Mouse (Mus musculus): ENCODE results near the gene Sap18b. TPM values are rescaled to one million over a fixed set of nuclear protein-coding genes. Genes with fewer than 3 reads are reported as not detected.

Gene Sap18b
- polyA plus RNA-seq, 1 experiment from 2014 or later, result 394 TPM

DNA sequence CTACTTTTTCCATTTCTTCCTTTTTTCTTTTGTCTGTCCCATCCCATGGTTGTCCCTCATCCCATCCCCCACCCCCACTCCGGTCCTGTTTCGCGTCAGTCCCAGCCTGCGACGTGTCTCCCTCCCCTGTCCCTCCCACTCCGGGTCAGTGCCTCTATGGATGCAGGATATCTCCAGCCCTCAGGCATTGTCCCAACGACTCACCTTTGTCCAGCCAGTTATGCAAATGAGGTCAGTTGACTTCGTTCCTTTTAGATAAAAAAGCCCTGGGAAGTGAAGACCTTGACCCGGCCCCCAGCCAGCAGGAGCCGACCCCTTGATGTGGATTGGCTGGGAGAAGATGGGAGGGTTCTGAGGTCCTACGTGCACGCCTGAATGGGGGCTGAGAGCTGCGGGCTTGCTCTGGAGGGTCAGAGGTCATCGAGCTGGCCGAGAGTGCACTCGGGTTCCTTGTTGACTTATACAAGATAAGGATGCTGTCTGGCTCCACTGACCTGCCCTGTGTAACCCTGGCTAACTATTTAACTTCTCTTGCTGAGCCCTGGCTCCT, 8.4 kb downstream of the Sap18b start:
- peak; percentile 82 for DNase-seq (ENCODE audit: low spot score)
- no peaks in the 10 kb centered on the region for H3K27me3 ChIP-seq (ENCODE audit: low read depth, poor library complexity, severe bottlenecking)
- H3K27ac ChIP-seq (replicated peaks), result peak overlapping the region; percentile 78
- under 1% methylated on average over 16 of the region's 16 CpGs for WGBS
- H3K9me3 ChIP-seq (replicated peaks), result no peaks in the 10 kb centered on the region
- H3K4me3 ChIP-seq, result peak overlapping the region; percentile 53
- peaks cover 13% of the 10 kb centered on the region for H3K36me3 ChIP-seq
- H3K4me1 ChIP-seq, result peaks cover 22% of the 10 kb centered on the region

DNA sequence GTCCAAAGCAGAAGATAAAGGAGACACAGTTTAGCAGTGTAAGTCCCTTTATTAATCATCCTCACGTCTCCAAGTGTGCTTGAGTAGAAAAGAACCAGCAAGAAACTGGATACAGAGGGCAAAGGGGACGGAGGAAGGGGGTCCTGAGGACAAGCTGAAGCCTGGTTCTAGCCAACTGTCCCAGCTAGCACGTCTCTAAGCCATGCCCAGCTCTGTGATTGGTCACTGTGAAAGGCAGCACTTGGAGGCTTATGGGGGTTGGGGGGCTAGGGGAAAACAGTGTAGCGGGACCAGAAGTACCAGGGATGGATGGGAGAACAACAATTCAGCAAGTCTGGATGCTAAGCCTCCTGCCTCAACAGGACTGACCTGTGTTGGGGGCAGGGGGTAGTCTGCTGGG, 10.7 kb downstream of the Sap18b start:
- Histone ChIP-seq H3K27ac (replicated peaks) (no peak overlapping the region), H3K9me3 (replicated peaks) (no peaks in the 10 kb centered on the region), H3K36me3 (peaks cover 22% of the 10 kb centered on the region), H3K4me1 (peaks cover 22% of the 10 kb centered on the region), H3K4me3 (no peak overlapping the region), H3K27me3 (ENCODE audit: low read depth, poor library complexity, severe bottlenecking) (no peaks in the 10 kb centered on the region)
- no peak for DNase-seq (ENCODE audit: low spot score)
- 76% methylated on average over 4 of the region's 4 CpGs for WGBS

DNA sequence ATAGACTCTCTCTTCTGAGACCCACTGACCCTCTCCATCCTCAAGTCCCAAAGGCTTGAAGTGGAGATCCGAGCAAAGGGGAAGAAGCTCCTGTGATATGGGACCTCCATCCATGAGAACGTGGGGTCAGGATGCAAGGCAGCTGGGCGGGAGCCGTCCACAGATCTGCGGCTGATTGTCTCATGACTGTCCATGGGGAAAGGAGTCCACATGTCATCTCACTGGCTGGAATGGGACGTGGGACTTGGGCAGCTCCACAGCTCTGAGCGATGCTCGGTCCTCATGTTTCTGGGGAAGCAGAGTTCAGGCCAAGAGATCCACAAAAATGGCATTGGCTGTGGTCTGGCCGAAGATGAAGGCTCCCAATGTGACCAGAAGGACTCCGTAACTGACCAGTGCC, 12.1 kb downstream of the Sap18b start:
- WGBS, result 91% methylated on average over 10 of the region's 10 CpGs
- Histone ChIP-seq H3K4me3 (no peak overlapping the region), H3K27ac (replicated peaks) (no peak overlapping the region), H3K4me1 (peaks cover 21% of the 10 kb centered on the region), H3K9me3 (replicated peaks) (no peaks in the 10 kb centered on the region), H3K36me3 (peaks cover 34% of the 10 kb centered on the region), H3K27me3 (ENCODE audit: low read depth, poor library complexity, severe bottlenecking) (no peaks in the 10 kb centered on the region)
- no peak for DNase-seq (ENCODE audit: low spot score)

DNA sequence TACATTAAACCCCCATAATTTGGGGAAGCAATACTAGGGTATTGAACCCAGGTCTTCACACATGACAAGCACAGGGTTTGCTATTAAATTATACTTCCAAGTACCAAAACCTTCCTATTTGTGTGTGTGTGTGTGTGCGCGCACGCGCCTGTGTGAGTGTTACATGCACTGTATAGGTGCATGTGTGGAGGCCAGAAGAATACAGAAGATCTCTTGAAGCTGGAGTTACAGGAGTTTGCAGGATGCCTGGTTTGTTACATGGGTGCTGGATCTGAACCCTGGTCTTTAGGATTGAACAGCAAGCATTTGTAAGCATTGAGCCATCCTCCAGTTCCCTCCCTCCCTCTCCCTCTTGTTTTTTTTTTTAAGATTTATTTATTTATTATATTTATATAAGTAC, 14.1 kb downstream of the Sap18b start:
- Histone ChIP-seq H3K27me3 (ENCODE audit: low read depth, poor library complexity, severe bottlenecking) (no peaks in the 10 kb centered on the region), H3K4me1 (peaks cover 2% of the 10 kb centered on the region; the same call in 1 of the 2 replicates), H3K9me3 (replicated peaks) (no peaks in the 10 kb centered on the region), H3K27ac (replicated peaks) (no peak overlapping the region), H3K36me3 (peaks cover 54% of the 10 kb centered on the region), H3K4me3 (no peak overlapping the region)
- DNase-seq (ENCODE audit: low spot score), result no peak
- 97% methylated on average over 4 of the region's 4 CpGs for WGBS

DNA sequence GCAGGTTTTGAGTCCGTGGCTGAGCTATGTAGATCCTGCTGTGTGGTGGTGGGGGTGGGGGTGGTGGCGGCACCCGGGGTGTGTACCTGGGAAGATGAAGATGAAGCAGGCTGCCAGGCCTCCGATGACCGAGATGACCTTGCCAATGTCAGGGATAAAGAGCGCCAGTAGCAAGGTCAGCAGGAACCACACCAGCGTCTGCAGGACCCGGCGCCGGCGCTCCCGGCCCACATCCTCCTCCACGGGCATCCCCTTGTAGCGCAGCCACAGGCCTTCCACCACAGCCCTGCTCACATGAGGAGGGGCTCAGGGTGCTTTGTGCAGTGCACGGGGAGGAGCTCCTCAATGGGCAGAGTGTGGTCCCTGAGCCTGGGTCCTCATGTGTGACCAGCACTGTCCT, 16.3 kb downstream of the Sap18b start:
- Histone ChIP-seq H3K4me1 (no peaks in the 10 kb centered on the region), H3K27me3 (ENCODE audit: low read depth, poor library complexity, severe bottlenecking) (no peaks in the 10 kb centered on the region), H3K36me3 (peaks cover 71% of the 10 kb centered on the region), H3K9me3 (replicated peaks) (no peaks in the 10 kb centered on the region), H3K27ac (replicated peaks) (no peak overlapping the region), H3K4me3 (no peak overlapping the region)
- 90% methylated on average over 15 of the region's 15 CpGs for WGBS
- DNase-seq (ENCODE audit: low spot score), result no peak

DNA sequence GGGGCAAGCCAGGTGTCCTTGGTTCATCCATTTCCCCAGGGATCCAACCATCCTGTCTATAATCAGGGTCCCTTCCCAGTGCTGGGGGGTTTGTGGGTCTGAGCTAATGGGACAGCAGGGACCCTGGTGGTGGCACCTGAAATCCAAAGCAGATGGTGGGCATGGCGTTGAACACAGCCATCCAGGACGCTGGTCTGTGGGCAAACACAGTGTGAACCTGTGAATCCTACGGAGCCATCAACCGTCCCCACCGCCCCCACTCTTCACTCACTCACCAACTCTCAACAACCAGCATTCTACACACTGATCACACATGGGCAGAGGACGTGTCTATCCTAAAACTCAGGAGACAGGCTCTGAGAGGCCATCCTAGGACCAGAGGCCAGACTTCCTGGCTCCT, 18.8 kb downstream of the Sap18b start:
- WGBS, result 89% methylated on average over 6 of the region's 6 CpGs
- Histone ChIP-seq H3K4me3 (no peak overlapping the region), H3K4me1 (no peaks in the 10 kb centered on the region)

DNA sequence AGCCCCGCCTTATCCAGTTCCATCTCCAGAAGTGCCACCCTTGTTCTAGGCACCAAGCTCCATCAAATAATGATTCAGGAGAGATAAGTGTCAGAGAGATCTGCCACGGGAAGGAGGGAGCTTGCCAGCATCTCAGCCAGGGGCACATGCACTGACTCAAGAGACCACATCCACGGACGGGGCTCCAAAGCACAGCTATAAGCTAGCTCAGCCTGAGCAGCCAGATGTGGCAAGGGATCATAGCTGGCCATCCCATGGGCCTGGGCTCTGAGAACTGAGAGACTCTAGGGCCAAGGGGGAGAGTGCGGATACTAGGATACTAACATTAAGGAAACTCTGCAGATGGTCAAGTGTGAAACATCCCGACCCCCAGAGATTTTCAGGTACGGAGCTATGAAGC, 19.9 kb downstream of the Sap18b start:
- peaks cover 79% of the 10 kb centered on the region for H3K36me3 ChIP-seq
- DNase-seq (ENCODE audit: low spot score), result no peak
- H3K4me3 ChIP-seq, result no peak overlapping the region
- no peak overlapping the region for H3K27ac ChIP-seq (replicated peaks)
- WGBS, result 92% methylated on average over 7 of the region's 7 CpGs
- no peaks in the 10 kb centered on the region for H3K4me1 ChIP-seq
- no peaks in the 10 kb centered on the region for H3K27me3 ChIP-seq (ENCODE audit: low read depth, poor library complexity, severe bottlenecking)
- H3K9me3 ChIP-seq (replicated peaks), result no peaks in the 10 kb centered on the region

More for the DNA sequence above, 18.8 kb downstream of the Sap18b start:
- Histone ChIP-seq H3K9me3 (replicated peaks) (no peaks in the 10 kb centered on the region), H3K27me3 (ENCODE audit: low read depth, poor library complexity, severe bottlenecking) (no peaks in the 10 kb centered on the region), H3K36me3 (peaks cover 79% of the 10 kb centered on the region), H3K27ac (replicated peaks) (no peak overlapping the region)
- no peak for DNase-seq (ENCODE audit: low spot score)

DNA sequence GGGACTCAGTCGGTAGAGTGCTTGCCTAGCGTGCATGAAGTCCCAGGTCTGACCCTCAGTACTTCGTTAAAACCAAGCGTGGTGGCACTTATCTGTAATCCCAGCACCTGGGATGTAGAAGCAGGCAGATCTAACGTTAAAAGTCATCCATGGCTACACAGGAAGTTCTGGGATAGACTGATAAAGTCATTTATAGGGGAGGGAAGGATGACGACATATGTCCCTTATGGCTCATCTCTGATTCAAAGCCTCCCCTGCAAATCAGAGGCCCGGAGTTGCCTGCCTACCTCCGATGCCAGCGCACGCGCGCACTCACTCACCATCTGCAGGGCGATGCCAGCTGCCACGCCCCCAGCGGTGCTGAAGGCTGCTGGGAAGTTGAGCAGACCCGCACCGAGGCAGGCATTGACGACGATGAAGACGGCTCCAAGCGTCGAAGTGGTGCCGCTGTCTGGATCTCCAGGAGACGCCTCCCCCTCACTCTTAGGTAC, 23.0 kb downstream of the Sap18b start:
- 83% methylated on average over 24 of the region's 24 CpGs for WGBS

DNA sequence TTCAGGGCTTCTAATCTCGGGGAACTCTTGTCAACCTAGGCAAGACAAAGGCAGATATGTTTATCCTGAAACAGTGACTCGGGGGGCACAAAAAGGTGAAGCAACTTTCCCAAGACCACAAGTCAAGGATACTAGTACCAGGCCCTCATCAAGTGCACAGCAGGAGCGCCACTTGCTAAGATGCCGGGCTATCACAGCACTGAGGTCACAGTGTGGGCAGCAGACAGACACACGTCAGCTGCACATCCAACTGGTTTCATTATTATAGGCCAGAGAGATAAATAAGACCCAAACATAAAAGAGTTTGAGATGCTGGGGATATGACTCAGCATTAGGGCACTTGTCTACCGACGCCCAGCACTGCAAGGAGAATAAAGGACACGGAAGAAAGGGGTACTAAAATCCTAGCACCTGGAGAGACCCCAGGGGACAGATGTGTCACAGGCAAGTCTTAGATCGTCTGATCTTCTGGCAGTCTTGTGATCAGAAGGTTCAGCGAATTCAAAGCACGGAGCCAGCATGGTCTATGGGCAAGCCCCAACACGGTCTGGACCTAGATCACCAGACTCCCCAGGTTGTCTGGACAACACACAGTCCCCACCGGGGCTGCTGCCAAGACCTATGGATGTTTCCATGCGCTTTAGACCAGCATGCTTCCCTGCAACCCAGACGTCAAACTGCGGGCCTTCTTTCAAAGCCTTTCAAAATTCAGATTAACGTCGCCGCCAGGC, 23.8 kb downstream of the Sap18b start:
- Histone ChIP-seq H3K36me3 (peaks cover 40% of the 10 kb centered on the region), H3K4me3 (no peak overlapping the region), H3K27me3 (ENCODE audit: low read depth, poor library complexity, severe bottlenecking) (no peaks in the 10 kb centered on the region), H3K4me1 (peaks cover 16% of the 10 kb centered on the region), H3K27ac (replicated peaks) (no peak overlapping the region), H3K9me3 (replicated peaks) (no peaks in the 10 kb centered on the region)
- no peak for DNase-seq (ENCODE audit: low spot score)
- WGBS, result 93% methylated on average over 19 of the region's 19 CpGs

More for the DNA sequence above, 23.0 kb downstream of the Sap18b start:
- Histone ChIP-seq H3K27me3 (ENCODE audit: low read depth, poor library complexity, severe bottlenecking) (no peaks in the 10 kb centered on the region), H3K27ac (replicated peaks) (no peak overlapping the region), H3K4me3 (no peak overlapping the region), H3K36me3 (peaks cover 48% of the 10 kb centered on the region), H3K9me3 (replicated peaks) (no peaks in the 10 kb centered on the region), H3K4me1 (peaks cover 11% of the 10 kb centered on the region)
- no peak for DNase-seq (ENCODE audit: low spot score)

DNA sequence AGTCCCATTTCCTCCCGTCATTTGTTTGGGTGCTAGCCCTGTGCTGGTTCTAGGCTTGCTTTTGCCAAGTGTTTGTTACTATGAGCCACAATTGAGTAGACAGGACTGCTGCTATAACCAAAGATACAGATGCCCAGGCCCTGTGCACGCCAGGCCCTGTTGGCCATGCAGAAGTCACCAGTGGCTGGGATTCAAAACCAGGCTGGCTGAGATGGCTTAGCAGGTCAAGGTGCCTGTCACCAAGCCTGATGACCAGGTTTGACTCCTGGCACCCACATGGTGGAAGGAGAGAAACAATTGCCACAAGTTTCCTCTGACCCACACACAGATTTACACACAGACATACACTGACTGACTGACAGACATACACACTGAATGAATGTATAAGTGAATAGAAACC, 25.2 kb downstream of the Sap18b start:
- peaks cover 16% of the 10 kb centered on the region for H3K4me1 ChIP-seq
- H3K36me3 ChIP-seq, result peaks cover 26% of the 10 kb centered on the region
- H3K4me3 ChIP-seq, result no peak overlapping the region
- WGBS, result 87% methylated on average over 2 of the region's 2 CpGs
- no peaks in the 10 kb centered on the region for H3K27me3 ChIP-seq (ENCODE audit: low read depth, poor library complexity, severe bottlenecking)
- H3K27ac ChIP-seq (replicated peaks), result no peak overlapping the region
- no peak for DNase-seq (ENCODE audit: low spot score)
- H3K9me3 ChIP-seq (replicated peaks), result no peaks in the 10 kb centered on the region

DNA sequence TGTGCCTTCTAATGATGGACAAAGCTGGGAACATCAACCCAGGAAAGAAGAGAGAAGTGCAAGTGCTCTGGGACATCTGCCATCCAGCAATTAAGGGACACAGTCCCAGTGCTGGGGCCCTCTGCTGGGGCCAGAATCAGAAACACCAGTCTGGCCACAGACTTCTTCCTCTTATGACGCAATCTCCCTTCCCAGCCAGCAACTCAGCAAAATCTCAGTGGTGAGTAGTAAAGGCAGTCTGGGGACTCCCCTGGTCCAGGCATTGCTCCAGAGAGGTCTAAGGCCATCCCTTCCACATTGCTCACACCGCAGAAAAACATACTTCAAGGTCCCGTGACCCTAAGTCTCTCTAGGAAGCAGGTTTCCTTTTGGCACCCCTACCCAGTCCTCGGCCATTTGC, 27.1 kb downstream of the Sap18b start:
- peaks cover 16% of the 10 kb centered on the region for H3K4me1 ChIP-seq
- H3K36me3 ChIP-seq, result peaks cover 12% of the 10 kb centered on the region
- no peak for DNase-seq (ENCODE audit: low spot score)
- no peaks in the 10 kb centered on the region for H3K27me3 ChIP-seq (ENCODE audit: low read depth, poor library complexity, severe bottlenecking)
- H3K4me3 ChIP-seq, result peak overlapping the region; percentile 81
- no peak overlapping the region for H3K27ac ChIP-seq (replicated peaks)
- 82% methylated on average over 4 of the region's 4 CpGs for WGBS
- H3K9me3 ChIP-seq (replicated peaks), result no peaks in the 10 kb centered on the region

DNA sequence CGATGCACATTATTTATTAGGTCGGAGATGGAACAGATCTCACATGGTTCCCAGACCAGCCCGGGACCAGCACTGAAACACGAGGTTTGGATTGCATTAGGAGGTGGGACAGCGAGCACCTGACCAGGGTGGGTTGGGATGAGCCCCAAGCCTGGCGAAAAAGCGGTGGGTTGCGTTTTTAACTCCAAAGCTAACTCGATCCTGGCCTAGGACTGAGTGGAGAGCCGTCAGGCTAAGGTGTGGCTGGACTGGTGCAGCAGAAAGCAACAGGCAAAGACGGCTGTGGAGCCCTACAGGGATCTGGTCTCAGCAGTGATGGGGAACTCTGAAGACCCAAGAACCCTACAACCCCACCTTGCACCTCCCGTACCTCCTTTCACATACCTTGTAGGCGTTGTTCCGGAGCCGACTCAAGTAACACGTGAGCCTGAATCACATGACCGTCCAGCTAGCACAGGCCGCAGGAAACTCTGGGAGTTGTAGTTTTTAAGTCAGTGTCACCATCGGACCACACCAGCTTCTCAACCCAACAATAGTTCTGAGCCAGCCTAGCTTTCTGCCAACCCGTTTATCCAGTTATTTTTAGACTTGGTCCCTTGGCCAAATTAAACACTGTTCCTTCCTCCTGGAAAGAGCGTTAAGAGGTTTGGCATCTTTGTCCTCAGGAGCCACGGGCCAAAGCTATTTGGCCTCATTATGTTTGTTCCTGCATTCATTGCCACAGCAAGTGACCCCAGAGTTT, 28.1 kb downstream of the Sap18b start, which contains the start of gene Slc38a7:
Gene Slc38a7, minus strand, starts transcription at position 438 of the 742 bp plus-strand sequence.
- 17% methylated on average over 22 of the region's 22 CpGs for WGBS

DNA sequence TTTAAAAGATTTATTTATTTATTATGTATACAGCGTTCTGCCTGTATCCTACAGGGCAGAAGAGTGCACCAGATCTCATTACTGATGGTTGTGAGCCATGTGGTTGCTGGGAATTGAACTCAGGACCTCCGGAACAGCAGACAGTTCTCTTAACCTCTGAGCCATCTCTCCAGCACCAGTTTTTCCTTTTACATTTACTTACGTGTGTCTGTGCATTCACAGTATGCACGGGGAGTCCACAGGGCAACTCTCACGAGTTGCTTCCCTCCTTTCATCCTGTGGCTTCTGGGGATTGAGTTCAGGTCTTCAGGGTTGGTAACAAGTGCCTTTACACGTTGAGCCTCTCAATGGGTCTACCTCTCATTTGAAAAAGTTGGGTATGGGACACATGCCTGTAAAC, 29.0 kb downstream of the Sap18b start:
- no peak overlapping the region for H3K27ac ChIP-seq (replicated peaks)
- 91% methylated on average over 6 of the region's 6 CpGs for whole genome bisulfite sequencing
- no peaks in the 10 kb centered on the region for H3K9me3 ChIP-seq (replicated peaks)
- no peaks in the 10 kb centered on the region for H3K36me3 ChIP-seq
- no peak for DNase-seq (ENCODE audit: low spot score)
- peaks cover 16% of the 10 kb centered on the region for H3K4me1 ChIP-seq
- no peaks in the 10 kb centered on the region for H3K27me3 ChIP-seq (ENCODE audit: low read depth, poor library complexity, severe bottlenecking)
- no peak overlapping the region for H3K4me3 ChIP-seq

More for the DNA sequence above, 28.1 kb downstream of the Sap18b start, which contains the start of gene Slc38a7:
- DNase-seq (ENCODE audit: low spot score), result peak; percentile 73
- H3K27me3 ChIP-seq (ENCODE audit: low read depth, poor library complexity, severe bottlenecking), result no peaks in the 10 kb centered on the region
- peaks cover 4% of the 10 kb centered on the region for H3K36me3 ChIP-seq
- peaks cover 16% of the 10 kb centered on the region for H3K4me1 ChIP-seq
- H3K4me3 ChIP-seq, result peak within 1 kb of the TSS; percentile 81
- peak within 1 kb of the TSS; percentile 78 for H3K27ac ChIP-seq (replicated peaks)
- no peaks in the 10 kb centered on the region for H3K9me3 ChIP-seq (replicated peaks)
